In genomic region chr4:141278154-141278553, GRCm38 (mm10) we compare ENCODE assay signal across 8 mouse cellular contexts. TPM values are rescaled to one million over a fixed set of nuclear protein-coding genes. Genes with fewer than 3 reads are reported as not detected.
DNase-seq lines count a peak whose midpoint lies in the region; ATAC-seq and TF ChIP-seq lines count a peak whose summit lies in the region.

No protein-coding gene starts in this region.

- in situ Hi-C loops in ES-E14 (cut with MboI; ENCODE audit: low sequenced_read_pairs in 2 of 2, unreplicated experiment in 2 of 2), result loop anchor here in 1 of 2 experiments (5.0 kb wide), 1 partner anchor 84 kb away; no protein-coding TSS in a partner anchor

- no peak for DNase-seq in ES-E14 (ENCODE audit: low read depth, low spot score)
- peak; percentile 42 for DNase-seq in embryo, embryonic 9.5 days (ENCODE audit: extremely low spot score)
- DNase-seq in kidney, postnatal 10 days, result peak; percentile 92
- peak; percentile 98 for DNase-seq in lung, postnatal 36 days
- peak; percentile 87 to 92 for DNase-seq in urinary bladder, postnatal 36 days (ENCODE audit: low spot score in 2 of 2)
- no peak for DNase-seq in cerebellum, postnatal 36 days

- peak overlapping the region in 1 of 2 experiments; percentile 1; a peak in 1 of 4 replicates for H3K4me3 ChIP-seq in ES-E14 (ENCODE audit: insufficient read depth in 1 of 2, low read depth in 1 of 2, low read length in 2 of 2, poor library complexity in 1 of 2, severe bottlenecking in 1 of 2)
- peak overlapping the region; percentile 10; the same call in 1 of the 2 replicates for H3K4me3 ChIP-seq in heart, embryonic 16.5 days (ENCODE audit: low read length)

- H3K9me3 ChIP-seq in ES-E14 (ENCODE audit: control insufficient read depth, insufficient read depth, low read depth, low read length), result no peaks in the 10 kb centered on the region
- no peaks in the 10 kb centered on the region for H3K9me3 ChIP-seq in heart, embryonic 16.5 days (replicated peaks; ENCODE audit: control insufficient read depth, low read length)

- peak overlapping the region; percentile 82 for H3K27ac ChIP-seq in ES-E14 (ENCODE audit: insufficient read depth, low read depth, low read length, poor library complexity, severe bottlenecking)
- H3K27ac ChIP-seq in heart, embryonic 16.5 days (ENCODE audit: low read length), result peak overlapping the region; percentile 88

- H3K4me2 ChIP-seq in heart, embryonic 16.5 days (ENCODE audit: low read depth, low read length), result peak overlapping the region; percentile 35; the same call in 1 of the 2 replicates

- H3K4me1 ChIP-seq in ES-E14 (ENCODE audit: control insufficient read depth in 2 of 2, insufficient read depth in 2 of 2, low read length in 2 of 2, poor library complexity in 1 of 2), result peaks cover 12 to 54% of the 10 kb centered on the region in 2 experiments
- peaks cover 25% of the 10 kb centered on the region for H3K4me1 ChIP-seq in heart, embryonic 16.5 days (ENCODE audit: control insufficient read depth, insufficient read depth, low read length)

- ATAC-seq in heart, embryonic 16.5 days (replicated peaks; ENCODE audit: extremely low read depth, insufficient read depth, low FRiP score), result peak; percentile 74
- no peak for ATAC-seq in monocyte, adult 5-6 weeks (replicated peaks; ENCODE audit: insufficient number of reproducible peaks, low FRiP score, low TSS enrichment, poor library complexity, severe bottlenecking)

- H3K9ac ChIP-seq in ES-E14 (ENCODE audit: insufficient read depth, low read depth, low read length, poor library complexity, severe bottlenecking), result peak overlapping the region; percentile 56; the same call in 1 of the 2 replicates
- peak overlapping the region; percentile 37; the same call in 1 of the 2 replicates for H3K9ac ChIP-seq in heart, embryonic 16.5 days (ENCODE audit: low read length)

- WGBS in heart, embryonic 16.5 days, result 31% methylated on average over 7 of the region's 7 CpGs

- H3K27me3 ChIP-seq in heart, embryonic 16.5 days (ENCODE audit: control insufficient read depth, insufficient read depth, low read length), result 0 out of 2 replicates have a peak, but pooled peaks cover 4% of the 10 kb centered on the region

- no peaks in the 10 kb centered on the region for H3K36me3 ChIP-seq in ES-E14 (ENCODE audit: control insufficient read depth, insufficient read depth, low read length, poor library complexity, severe bottlenecking)
- H3K36me3 ChIP-seq in heart, embryonic 16.5 days (ENCODE audit: control insufficient read depth, insufficient read depth), result no peaks in the 10 kb centered on the region

TF ChIP-seq in ES-E14, 5 proteins besides CTCF, POLR2A, EP300 and RAD21:
- no peak for TF ChIP-seq ZNF384 (IDR thresholded peaks at IDR 0.05; ENCODE audit: low read depth, low read length)
- no peak for TF ChIP-seq CHD2 (IDR thresholded peaks at IDR 0.05; ENCODE audit: low read depth, low read length)
- TF ChIP-seq MAFK (IDR thresholded peaks at IDR 0.05; ENCODE audit: insufficient read depth, low read depth, low read length), result no peak
- no peak for TF ChIP-seq ZC3H11A (IDR thresholded peaks at IDR 0.05; ENCODE audit: borderline replicate concordance, low read depth, low read length)
- TF ChIP-seq HCFC1 (IDR thresholded peaks at IDR 0.05; ENCODE audit: borderline replicate concordance, insufficient read depth, low read length), result no peak
TF ChIP-seq in ES-E14: peak in this region for 0.

RNA-seq across cellular contexts. Expression of gene Epha2, which starts 22.9 kb away (rescaled TPM):
- total RNA-seq in ES-E14 (2012; rRNA removed), result 256 and 507 TPM in 2 replicates
- 3.1 and 3.9 TPM in 2 replicates for polyA plus RNA-seq in heart, embryonic 16.5 days (2015; fragmentation: Nextera tagmentation; extraction: Ambion mirVana)
- total RNA-seq in monocyte, adult 5-6 weeks (2017), result not detected in 3 replicates

RNA-seq across cellular contexts. Expression of gene Arhgef19, which starts 38.9 kb away (rescaled TPM):
- 1.7 and 2.3 TPM in 2 replicates for total RNA-seq in ES-E14 (2012; rRNA removed)
- polyA plus RNA-seq in heart, embryonic 16.5 days (2015; fragmentation: Nextera tagmentation; extraction: Ambion mirVana), result 2.3 and 4.0 TPM in 2 replicates
- not detected in 3 replicates for total RNA-seq in monocyte, adult 5-6 weeks (2017)

Comparison
In these comparisons a context has a peak if more than half of its experiments do, and no peak if none do; other contexts are left out.
1. DNase-seq: peak in embryo, embryonic 9.5 days (single experiment), kidney, postnatal 10 days (single experiment), lung, postnatal 36 days (single experiment) and urinary bladder, postnatal 36 days (2 of 2); none in ES-E14 (single experiment) and cerebellum, postnatal 36 days (0 of 2).
2. RNA of gene Epha2, which starts 22.9 kb away (total RNA-seq): 256 to 507 TPM in ES-E14; not detected in monocyte, adult 5-6 weeks; every median in the first group is over 100 times any median in the second.